Mouse (Mus musculus) E14TG2a.4 (cell line): Measurements from ENCODE around the gene Acap1.

Experiments
- H3K27me3 ChIP-seq: 2 replicates; pipeline ENCODE4 v1.6.1; 2014; ENCODE audit warnings: low read length, control low read depth; ENCODE audit not compliant: insufficient read depth
- H3K36me3 ChIP-seq: 2 replicates; pipeline ENCODE4 v1.6.1; 2014; ENCODE audit warnings: low read length, control low read depth; ENCODE audit not compliant: insufficient read depth
- H3K4me1 ChIP-seq: replicated peaks from 2 replicates; pipeline ENCODE4 v1.6.1; 2014; ENCODE audit warnings: low read depth, low read length, control low read depth
- H3K4me3 ChIP-seq: replicated peaks from 2 replicates; pipeline ENCODE4 v1.5.1; 2014; ENCODE audit warnings: mild to moderate bottlenecking, low read length
- H3K9me3 ChIP-seq: 2 replicates; pipeline ENCODE4 v1.6.1; 2014; ENCODE audit warnings: low read length, control low read depth
- CTCF ChIP-seq: conservative IDR thresholded peaks from 2 replicates; pipeline ENCODE4 v1.5.1; 2014; ENCODE audit warnings: low read length
- NANOG ChIP-seq: IDR thresholded peaks from 2 replicates; pipeline ENCODE4 v1.6.1; 2014; ENCODE audit warnings: borderline replicate concordance, low read length, mixed read lengths
- POU5F1 ChIP-seq: IDR thresholded peaks from 2 replicates; pipeline ENCODE4 v1.6.1; 2014; ENCODE audit warnings: low read length, borderline replicate concordance

Acap1 gene

GRCm38 (mm10) chr11:69901993-69902392 lies 6.7 kb upstream of the Acap1 start:
- Histone ChIP-seq H3K4me1 (peaks cover 65% of the 10 kb centered on the region), H3K36me3 (peaks cover 39% of the 10 kb centered on the region), H3K9me3 (no peaks in the 10 kb centered on the region), H3K27me3 (peaks cover 8% of the 10 kb centered on the region; the same call in 1 of the 2 replicates), H3K4me3 (peak overlapping the region; percentile 93)
- TF ChIP-seq CTCF (no peak), POU5F1 (no peak), NANOG (no peak)

- peaks cover 8% of the 10 kb centered on the region; the same call in 1 of the 2 replicates for H3K27me3 ChIP-seq
- H3K4me3 ChIP-seq = peak overlapping the region; percentile 93
- peaks cover 59% of the 10 kb centered on the region for H3K4me1 ChIP-seq
- H3K9me3 ChIP-seq = no peaks in the 10 kb centered on the region
- peaks cover 33% of the 10 kb centered on the region for H3K36me3 ChIP-seq
- TF ChIP-seq NANOG = no peak
- TF ChIP-seq CTCF = no peak
- TF ChIP-seq POU5F1 = no peak
These were observed 6.1 kb upstream of the Acap1 start for GRCm38 (mm10) chr11:69901406-69901846.

GRCm38 (mm10) chr11:69900471-69901405 lies 5.4 kb upstream of the Acap1 start, which contains the start of the genes 2810408A11Rik and Neurl4:
Gene 2810408A11Rik (minus strand): TSS chr11:69900987.
Gene Neurl4 (plus strand): TSS chr11:69901072.
- H3K36me3 ChIP-seq = peaks cover 26% of the 10 kb centered on the region
- TF ChIP-seq CTCF (no peak), POU5F1 (no peak), NANOG (no peak)
- H3K4me1 ChIP-seq = peaks cover 58% of the 10 kb centered on the region
- H3K9me3 ChIP-seq = no peaks in the 10 kb centered on the region
- H3K27me3 ChIP-seq = peaks cover 8% of the 10 kb centered on the region; the same call in 1 of the 2 replicates
- peak within 1 kb of the TSS; percentile 93 for H3K4me3 ChIP-seq

GRCm38 (mm10) chr11:69899870-69900269 lies 4.5 kb upstream of the Acap1 start:
- peak overlapping the region; percentile 93 for H3K4me3 ChIP-seq
- peaks cover 66% of the 10 kb centered on the region for H3K4me1 ChIP-seq
- peaks cover 18% of the 10 kb centered on the region for H3K36me3 ChIP-seq
- TF ChIP-seq POU5F1 (no peak), NANOG (no peak), CTCF (no peak)
- H3K9me3 ChIP-seq = no peaks in the 10 kb centered on the region
- H3K27me3 ChIP-seq = peaks cover 8% of the 10 kb centered on the region; the same call in 1 of the 2 replicates

GRCm38 (mm10) chr11:69894671-69895070 lies 668 bp downstream of the Acap1 start:
- peaks cover 8% of the 10 kb centered on the region; the same call in 1 of the 2 replicates for H3K27me3 ChIP-seq
- TF ChIP-seq CTCF = no peak
- no peak for TF ChIP-seq POU5F1
- TF ChIP-seq NANOG = no peak
- peak overlapping the region; percentile 60 for H3K4me3 ChIP-seq
- peaks cover 64% of the 10 kb centered on the region for H3K4me1 ChIP-seq
- H3K36me3 ChIP-seq = no peaks in the 10 kb centered on the region; the same call in 1 of the 2 replicates
- no peaks in the 10 kb centered on the region for H3K9me3 ChIP-seq

GRCm38 (mm10) chr11:69891482-69891881 lies 3.9 kb downstream of the Acap1 start:
- no peaks in the 10 kb centered on the region for H3K27me3 ChIP-seq
- no peak for TF ChIP-seq POU5F1
- no peak for TF ChIP-seq NANOG
- no peak for TF ChIP-seq CTCF
- H3K36me3 ChIP-seq = peaks cover 15% of the 10 kb centered on the region
- H3K9me3 ChIP-seq = no peaks in the 10 kb centered on the region
- peak overlapping the region; percentile 32; the same call in 1 of the 2 replicates for H3K4me3 ChIP-seq
- peaks cover 53% of the 10 kb centered on the region for H3K4me1 ChIP-seq

GRCm38 (mm10) chr11:69886907-69887635 lies 8.3 kb downstream of the Acap1 start:
- Histone ChIP-seq H3K4me1 (peaks cover 46% of the 10 kb centered on the region), H3K27me3 (peaks cover 6% of the 10 kb centered on the region)

GRCm38 (mm10) chr11:69884663-69885062 lies 10.7 kb downstream of the Acap1 start:
- H3K4me1 ChIP-seq = peaks cover 50% of the 10 kb centered on the region
- no peaks in the 10 kb centered on the region for H3K9me3 ChIP-seq
- H3K36me3 ChIP-seq = peaks cover 36% of the 10 kb centered on the region
- no peak for TF ChIP-seq POU5F1
- no peak for TF ChIP-seq NANOG
- TF ChIP-seq CTCF = no peak
- H3K4me3 ChIP-seq = no peak overlapping the region
- H3K27me3 ChIP-seq = peaks cover 29% of the 10 kb centered on the region

More at GRCm38 (mm10) chr11:69886907-69887635, 8.3 kb downstream of the Acap1 start:
- TF ChIP-seq NANOG (no peak), CTCF (peak; percentile 34), POU5F1 (no peak)
- peaks cover 36% of the 10 kb centered on the region for H3K36me3 ChIP-seq
- H3K9me3 ChIP-seq = no peaks in the 10 kb centered on the region
- no peak overlapping the region for H3K4me3 ChIP-seq
